Mouse (Mus musculus) testis, adult 2 months (tissue): Measurements from ENCODE around the gene Car1.

Source experiments
- CTCF ChIP-seq: fragments of 200-500 bp; IDR thresholded peaks from 2 replicates; pipeline ENCODE4 v1.5.1; 2012; ENCODE audit warnings: low read depth, mild to moderate bottlenecking, inconsistent platforms, low read length, moderate library complexity; ENCODE audit not compliant: control insufficient read depth, insufficient read depth, insufficient replicate concordance
- POLR2A ChIP-seq: fragments of 200-500 bp; IDR thresholded peaks from 2 replicates; pipeline ENCODE4 v1.6.1; 2012; ENCODE audit warnings: low read depth, mild to moderate bottlenecking, inconsistent platforms, low read length, moderate library complexity; ENCODE audit not compliant: control insufficient read depth

DNA sequence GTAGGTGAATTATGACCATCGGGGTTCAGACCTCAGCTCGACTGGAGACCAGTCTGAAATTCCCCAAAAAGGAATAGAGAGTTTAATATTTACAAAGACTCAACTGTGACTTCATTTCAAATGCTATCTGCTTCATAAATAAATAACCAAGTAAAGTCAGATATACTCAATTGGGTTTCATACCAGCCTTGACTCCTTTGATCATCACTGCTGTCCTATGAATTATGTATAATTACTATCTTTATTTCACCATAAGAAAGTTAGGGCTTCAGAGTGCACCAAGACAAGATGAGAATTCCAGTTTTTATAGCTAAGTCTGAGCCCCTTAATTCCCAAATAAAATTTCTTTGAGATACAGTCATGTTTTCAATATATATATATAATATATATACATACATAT is 69.9 kb downstream of the Car1 start:
- TF ChIP-seq CTCF (no peak), POLR2A (no peak)
